Mouse (Mus musculus) kidney, postnatal 36 days (tissue): ENCODE results near the gene Ubc.
"Not testable (repeated sequence)": the region's sequence is repeated elsewhere in the genome, so short reads cannot be mapped to it uniquely, and the experiment has no call there.

ENCODE experiments used
- DNase-seq, 2 experiments: peaks; one replicate each; pipeline ENCODE4 v3.0.0; 2021 to 2022; ENCODE audit warnings: mixed read lengths in 2 of 2

The Ubc gene

GRCm38 (mm10) chr5:125389579-125390441 lies at the start of gene Ubc:
Ubc (minus strand) TSS chr5:125390202.
- peak; percentile 95 for DNase-seq

GRCm38 (mm10) chr5:125434347-125434746 lies 44.3 kb upstream of the Ubc start:
- DNase-seq = not testable (repeated sequence)

- DNase-seq = peak; percentile 95 to 97
Measured at GRCm38 (mm10) chr5:125433793-125434337, 43.9 kb upstream of the Ubc start, which contains the start of gene Dhx37. Dhx37 (minus strand) TSS chr5:125434121.

GRCm38 (mm10) chr5:125432324-125432723 lies 42.3 kb upstream of the Ubc start:
- DNase-seq = not testable (repeated sequence)

GRCm38 (mm10) chr5:125426343-125426742 lies 36.3 kb upstream of the Ubc start:
- no peak for DNase-seq

GRCm38 (mm10) chr5:125425698-125426276 lies 35.8 kb upstream of the Ubc start:
- no peak for DNase-seq

GRCm38 (mm10) chr5:125419124-125419523 lies 29.1 kb upstream of the Ubc start:
- DNase-seq = no peak

GRCm38 (mm10) chr5:125418636-125419035 lies 28.6 kb upstream of the Ubc start:
- no peak for DNase-seq

- DNase-seq = no peak
Measured at GRCm38 (mm10) chr5:125416183-125416582, 26.2 kb upstream of the Ubc start.

- DNase-seq = no peak
Measured at GRCm38 (mm10) chr5:125413763-125414162, 23.8 kb upstream of the Ubc start.

- DNase-seq = not testable (repeated sequence)
Measured at GRCm38 (mm10) chr5:125412536-125412935, 22.5 kb upstream of the Ubc start.

- peak; percentile 77 to 91 for DNase-seq
Measured at GRCm38 (mm10) chr5:125411972-125412530, 22.0 kb upstream of the Ubc start.

- peak in 1 of 2 experiments; percentile 48 for DNase-seq
Measured at GRCm38 (mm10) chr5:125409348-125410090, 19.5 kb upstream of the Ubc start.

GRCm38 (mm10) chr5:125408842-125409241 lies 18.8 kb upstream of the Ubc start:
- peak; percentile 84 to 90 for DNase-seq

GRCm38 (mm10) chr5:125407910-125408575 lies 18.0 kb upstream of the Ubc start:
- DNase-seq = peak in 1 of 2 experiments; percentile 15

GRCm38 (mm10) chr5:125407020-125407830 lies 17.2 kb upstream of the Ubc start:
- no peak for DNase-seq

- DNase-seq = peak; percentile 65 to 76
Measured at GRCm38 (mm10) chr5:125406322-125407016, 16.5 kb upstream of the Ubc start.

- peak; percentile 90 to 91 for DNase-seq
Measured at GRCm38 (mm10) chr5:125405546-125406248, 15.7 kb upstream of the Ubc start.

GRCm38 (mm10) chr5:125404903-125405545 lies 15.0 kb upstream of the Ubc start:
- peak; percentile 56 to 60 for DNase-seq
